Mouse (Mus musculus) erythroblast, embryonic 14.5 days (primary cell): ENCODE measurements around the gene Snx4.

Experiments used
- GATA1 ChIP-seq: IDR thresholded peaks from 2 replicates; pipeline ENCODE4 v1.6.1; 2012; ENCODE audit warnings: low read length, inconsistent platforms, mixed read lengths
- TAL1 ChIP-seq: IDR thresholded peaks from 3 replicates; pipeline ENCODE4 v1.6.1; 2012; ENCODE audit warnings: low read length, inconsistent platforms, mixed read lengths

DNA sequence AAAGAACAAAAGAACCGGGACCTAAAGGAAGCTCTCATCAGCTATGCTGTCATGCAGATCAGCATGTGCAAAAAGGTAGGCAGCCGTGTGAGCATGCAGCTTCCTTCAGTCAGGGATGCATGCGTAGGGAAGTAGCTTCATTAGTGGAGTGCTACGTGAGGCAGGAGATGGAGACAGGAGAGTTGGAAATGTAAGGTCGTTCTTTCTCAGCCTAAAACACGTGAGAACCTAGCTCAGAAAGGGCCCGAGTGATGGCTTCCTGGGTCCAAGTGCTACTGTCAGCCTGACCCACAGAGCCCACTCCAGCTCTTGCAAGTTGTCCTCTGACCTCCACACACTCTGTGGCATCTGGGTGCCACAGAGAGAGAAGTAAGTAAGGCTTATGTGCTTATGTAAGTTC, 43.4 kb downstream of the Snx4 start:
- TF ChIP-seq GATA1 (no peak), TAL1 (no peak)
